Mouse (Mus musculus) lung, adult 2 months (tissue): ENCODE results near the gene Klhl21.

ENCODE experiments used
- CTCF ChIP-seq: fragments of 200-500 bp; IDR thresholded peaks from 2 replicates; pipeline ENCODE4 v1.5.1; 2011; ENCODE audit warnings: mild to moderate bottlenecking, low read length, control low read depth; ENCODE audit not compliant: insufficient read depth
- POLR2A ChIP-seq: fragments of 200-500 bp; IDR thresholded peaks from 2 replicates; pipeline ENCODE4 v1.6.1; 2011; ENCODE audit warnings: low read depth, mild to moderate bottlenecking, control low read depth, low read length, borderline replicate concordance; ENCODE audit errors: extremely low read depth

GRCm38 (mm10) chr4:152044609-152045008 lies 36.0 kb downstream of the Klhl21 start:
- TF ChIP-seq CTCF (no peak), POLR2A (no peak)
